Mouse (Mus musculus): ENCODE data around the gene Gm9918.

Gene Gm9918

GRCm38 (mm10) chr15:102279092-102279782 lies 8.9 kb downstream of the Gm9918 start, which contains the start of gene Mfsd5:
Mfsd5 (plus strand) TSS chr15:102279454.
- DNase-seq (ENCODE audit: low spot score), result peak; percentile 52

- no peak for DNase-seq (ENCODE audit: low spot score)
Measured at GRCm38 (mm10) chr15:102279783-102280520, 9.6 kb downstream of the Gm9918 start.

- DNase-seq (ENCODE audit: low spot score), result no peak
Measured at GRCm38 (mm10) chr15:102280623-102281022, 10.3 kb downstream of the Gm9918 start.

- DNase-seq (ENCODE audit: low spot score), result no peak
Measured at GRCm38 (mm10) chr15:102282463-102283292, 12.3 kb downstream of the Gm9918 start.

- no peak for DNase-seq (ENCODE audit: low spot score)
Measured at GRCm38 (mm10) chr15:102283648-102284047, 13.3 kb downstream of the Gm9918 start.

GRCm38 (mm10) chr15:102287395-102287794 lies 17.0 kb downstream of the Gm9918 start:
- no peak for DNase-seq (ENCODE audit: low spot score)

- peak; percentile 80 for DNase-seq (ENCODE audit: low spot score)
Measured at GRCm38 (mm10) chr15:102295633-102296367, 25.4 kb downstream of the Gm9918 start, which contains the start of gene Espl1. Espl1 (plus strand) TSS chr15:102296266.

- no peak for DNase-seq (ENCODE audit: low spot score)
Measured at GRCm38 (mm10) chr15:102296368-102297006, 26.1 kb downstream of the Gm9918 start.

GRCm38 (mm10) chr15:102302542-102302941 lies 32.2 kb downstream of the Gm9918 start:
- no peak for DNase-seq (ENCODE audit: low spot score)

- DNase-seq (ENCODE audit: low spot score), result no peak
Measured at GRCm38 (mm10) chr15:102308717-102309116, 38.4 kb downstream of the Gm9918 start.

GRCm38 (mm10) chr15:102310074-102310845 lies 39.9 kb downstream of the Gm9918 start:
- DNase-seq (ENCODE audit: low spot score), result no peak

- DNase-seq (ENCODE audit: low spot score), result no peak
Measured at GRCm38 (mm10) chr15:102311489-102311888, 41.1 kb downstream of the Gm9918 start.

- no peak for DNase-seq (ENCODE audit: low spot score)
Measured at GRCm38 (mm10) chr15:102315292-102315691, 44.9 kb downstream of the Gm9918 start.

- DNase-seq (ENCODE audit: low spot score), result no peak
Measured at GRCm38 (mm10) chr15:102316263-102316662, 45.9 kb downstream of the Gm9918 start.

Data from urinary bladder, postnatal 10 days (tissue).